Mouse (Mus musculus) cortical plate, adult 2 months (tissue): ENCODE measurements around the gene Gabrb1. TPM values are rescaled to one million over a fixed set of nuclear protein-coding genes. Genes with fewer than 3 reads are reported as not detected.

Experiments
- H3K27ac ChIP-seq: fragments of 200-500 bp; 2 replicates; pipeline ENCODE4 v1.5.1; 2012; ENCODE audit warnings: low read length, control low read depth, inconsistent platforms; ENCODE audit not compliant: insufficient read depth
- H3K4me1 ChIP-seq: fragments of 200-500 bp; 2 replicates; pipeline ENCODE4 v1.6.1; 2011; ENCODE audit warnings: low read length; ENCODE audit not compliant: control insufficient read depth, insufficient read depth
- H3K4me3 ChIP-seq: fragments of 200-500 bp; 2 replicates; pipeline ENCODE4 v1.5.1; 2011; ENCODE audit warnings: mild to moderate bottlenecking, low read length, control low read depth; ENCODE audit not compliant: insufficient read depth
- CTCF ChIP-seq: fragments of 200-500 bp; IDR thresholded peaks from 2 replicates; pipeline ENCODE4 v1.5.1; 2011; ENCODE audit warnings: mild to moderate bottlenecking, control low read depth, low read length; ENCODE audit not compliant: insufficient read depth; ENCODE audit errors: extremely low read depth
- POLR2A ChIP-seq: fragments of 200-500 bp; IDR thresholded peaks from 2 replicates; pipeline ENCODE4 v1.6.1; 2011; ENCODE audit warnings: mild to moderate bottlenecking, low read length, control low read depth; ENCODE audit not compliant: insufficient read depth; ENCODE audit errors: extremely low read depth
- polyA plus RNA-seq: library from polyadenylated mRNA; depleted of rRNA; stranded (reverse); fragments of >200 nt; gene quantifications from 2 replicates; pipeline ENCODE4 v1.2.3, GENCODE M21; 2012; rRNA removed

Gene Gabrb1
- polyA plus RNA-seq, 1 experiment = 19.9 TPM

GRCm38 (mm10) chr5:72184437-72185100, 526.7 kb downstream of the Gabrb1 start:
- H3K4me1 ChIP-seq = no peaks in the 10 kb centered on the region
- H3K4me3 ChIP-seq = no peak overlapping the region
- H3K27ac ChIP-seq = no peak overlapping the region
- TF ChIP-seq CTCF (no peak), POLR2A (no peak)

- no peak overlapping the region for H3K27ac ChIP-seq
- H3K4me3 ChIP-seq = no peak overlapping the region
- TF ChIP-seq CTCF = no peak
- TF ChIP-seq POLR2A = no peak
- no peaks in the 10 kb centered on the region for H3K4me1 ChIP-seq
These were observed 533.2 kb downstream of the Gabrb1 start for GRCm38 (mm10) chr5:72191154-72191553.

- TF ChIP-seq POLR2A = no peak
- TF ChIP-seq CTCF = no peak
- Histone ChIP-seq H3K4me3 (no peak overlapping the region), H3K4me1 (no peaks in the 10 kb centered on the region), H3K27ac (no peak overlapping the region)
These were observed 534.0 kb downstream of the Gabrb1 start for GRCm38 (mm10) chr5:72191932-72192331.

GRCm38 (mm10) chr5:72195442-72195841, 537.5 kb downstream of the Gabrb1 start:
- H3K27ac ChIP-seq = no peak overlapping the region
- no peak for TF ChIP-seq CTCF
- no peak for TF ChIP-seq POLR2A
- H3K4me1 ChIP-seq = no peaks in the 10 kb centered on the region
- no peak overlapping the region for H3K4me3 ChIP-seq

Other genes with a start within 250 kb of the Gabrb1 start
- 0.42 and 0.72 TPM in 2 replicates for gene Cox7b2, start 109.9 kb upstream of the Gabrb1 start, polyA plus RNA-seq
- gene Gabra4, start 195 bp downstream of the Gabrb1 start, polyA plus RNA-seq = 55.4 and 56.4 TPM in 2 replicates